Mouse (Mus musculus): Measurements from ENCODE around the gene Adarb1. TPM values are rescaled to one million over a fixed set of nuclear protein-coding genes. Genes with fewer than 3 reads are reported as not detected.

The Adarb1 gene
- polyA plus RNA-seq (2017; shearing (Covaris generic)) = under 1 TPM; 0.55 to 0.74 (median 0.63) TPM

DNA sequence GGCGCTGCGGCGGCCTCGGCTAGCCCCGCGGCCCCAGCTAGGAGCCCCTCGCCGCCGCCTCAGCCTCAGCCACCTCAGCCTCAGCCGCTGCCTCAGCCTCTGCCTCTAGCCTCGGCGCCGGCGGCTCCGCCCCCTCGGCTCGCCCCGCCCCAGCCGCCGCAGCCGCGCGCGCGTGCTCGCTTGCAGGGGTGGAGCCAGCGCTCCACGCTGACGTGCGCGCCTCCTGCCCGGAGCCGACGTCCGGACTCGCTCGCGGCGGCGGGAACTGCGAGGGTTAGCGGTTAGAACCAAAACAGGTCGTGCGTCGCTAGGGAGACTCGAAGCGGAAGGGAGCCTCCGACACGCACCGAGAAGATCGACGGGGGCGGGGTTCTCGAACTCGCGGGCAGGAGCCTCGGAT lies at the start of gene Adarb1:
Adarb1 (minus strand) TSS at position 133 of the 400 bp plus-strand sequence.
- peak; percentile 92 for ATAC-seq

DNA sequence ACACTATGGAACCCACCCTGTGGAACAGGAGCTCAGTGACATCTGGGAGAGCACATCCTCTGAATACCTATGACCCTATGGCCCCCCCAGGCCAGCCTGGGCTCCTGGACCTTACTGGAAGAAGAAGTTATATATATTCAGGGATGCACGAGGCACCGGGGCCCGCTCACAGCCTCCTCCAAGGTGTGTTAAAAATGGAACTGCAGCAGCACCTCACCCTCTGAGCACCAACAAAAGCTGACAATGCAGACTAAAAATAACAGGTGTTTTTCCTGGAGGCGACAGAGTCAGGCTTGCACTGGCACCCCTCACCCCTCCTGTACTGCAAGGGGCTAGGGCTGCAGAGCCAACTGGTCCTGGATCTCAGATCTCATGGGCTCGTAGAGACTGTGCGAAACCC lies 49.3 kb upstream of the Adarb1 start:
- ATAC-seq = no peak

DNA sequence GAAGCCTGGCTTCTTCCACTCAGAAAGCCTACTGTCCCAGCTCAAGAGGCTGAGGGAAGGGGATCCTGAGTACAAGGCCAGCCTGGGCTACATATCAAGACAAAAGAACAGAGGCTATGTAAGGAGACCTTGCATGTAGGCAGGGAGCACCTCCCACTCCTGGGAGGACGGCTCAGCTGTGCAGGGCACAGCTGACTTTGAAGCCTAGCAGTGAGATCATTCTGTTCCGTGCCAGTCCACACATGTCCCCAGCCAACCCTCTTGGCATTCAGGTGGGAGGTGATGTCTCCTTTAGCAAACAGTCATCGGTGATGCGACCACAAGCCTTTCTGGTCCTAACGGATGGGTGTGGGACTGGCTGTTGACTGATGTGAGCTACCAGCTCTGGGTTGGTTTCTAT lies 47.8 kb upstream of the Adarb1 start:
- no peak for ATAC-seq

DNA sequence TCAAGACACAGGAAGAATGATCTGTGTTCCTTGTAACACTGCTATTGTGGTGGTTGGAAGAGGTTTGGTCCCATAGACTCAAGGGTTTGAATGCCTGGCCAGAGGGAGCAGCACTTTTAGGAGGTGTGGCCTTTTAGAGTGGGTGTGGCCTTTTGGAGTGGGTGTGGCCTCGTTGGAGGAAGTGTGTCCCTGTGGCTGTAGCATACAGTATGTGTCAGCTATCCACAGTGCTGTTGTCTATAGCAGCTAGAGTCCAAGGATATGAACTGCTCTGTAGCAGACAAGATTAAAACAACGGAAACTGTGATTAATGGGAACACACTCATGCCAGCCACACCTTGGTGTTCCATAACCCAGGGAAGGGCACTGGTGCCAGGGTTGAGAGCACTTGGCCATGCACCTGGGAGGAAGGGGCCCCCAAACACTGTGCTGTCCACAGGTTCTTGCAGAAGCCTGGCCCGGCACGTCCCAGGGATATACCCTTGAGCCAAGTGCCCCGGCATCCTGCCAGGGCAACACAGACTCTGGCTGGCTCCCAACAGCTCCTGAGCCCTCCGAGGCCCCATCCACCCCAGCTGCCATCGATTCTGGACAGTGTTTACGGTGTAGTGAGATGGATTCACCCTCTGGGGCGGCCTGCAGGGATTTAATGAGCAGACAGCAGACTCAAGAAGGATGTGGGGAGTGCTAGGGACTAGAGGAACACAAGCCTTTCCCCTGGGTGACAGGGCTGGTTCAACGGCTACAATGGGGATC lies 46.3 kb upstream of the Adarb1 start:
- no peak for ATAC-seq

DNA sequence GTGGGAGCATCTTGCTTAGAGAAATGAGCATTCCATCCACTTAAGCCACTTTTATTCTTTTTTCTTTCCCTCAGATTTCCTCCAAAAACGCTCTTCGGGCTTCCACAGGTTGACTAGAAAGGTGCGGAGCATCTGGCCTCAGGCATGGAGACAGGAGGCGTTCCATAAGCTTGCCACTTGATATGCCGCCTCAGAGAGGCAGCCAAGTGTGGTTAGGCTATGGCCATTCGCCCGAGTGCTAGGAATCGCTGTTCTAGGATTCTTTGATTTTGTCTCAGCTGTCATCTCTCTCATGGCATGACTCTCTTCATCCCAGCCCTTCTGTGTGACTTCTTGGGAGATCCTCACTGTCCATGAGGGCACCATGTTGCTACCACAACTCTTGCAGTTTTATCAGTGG lies 43.1 kb upstream of the Adarb1 start:
- no peak for ATAC-seq

DNA sequence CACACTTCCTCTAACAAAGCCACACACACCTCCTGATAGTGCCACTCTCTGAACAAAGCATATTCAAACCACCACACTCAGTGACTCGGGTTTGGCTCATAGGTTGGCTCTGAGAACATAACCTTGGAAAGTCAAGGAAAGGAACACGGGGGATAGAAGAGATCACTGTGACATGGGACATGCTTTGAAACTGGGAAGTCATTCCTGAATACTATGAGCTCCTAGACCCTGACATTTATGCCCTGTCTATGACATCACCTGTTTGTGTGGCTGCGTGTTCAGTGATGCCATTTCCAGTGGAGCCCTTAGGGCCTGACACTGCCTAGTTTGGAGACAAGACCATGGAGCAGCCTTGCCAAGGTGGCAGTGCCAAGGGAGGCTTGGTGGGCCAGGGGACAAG lies 39.6 kb upstream of the Adarb1 start:
- ATAC-seq = no peak

DNA sequence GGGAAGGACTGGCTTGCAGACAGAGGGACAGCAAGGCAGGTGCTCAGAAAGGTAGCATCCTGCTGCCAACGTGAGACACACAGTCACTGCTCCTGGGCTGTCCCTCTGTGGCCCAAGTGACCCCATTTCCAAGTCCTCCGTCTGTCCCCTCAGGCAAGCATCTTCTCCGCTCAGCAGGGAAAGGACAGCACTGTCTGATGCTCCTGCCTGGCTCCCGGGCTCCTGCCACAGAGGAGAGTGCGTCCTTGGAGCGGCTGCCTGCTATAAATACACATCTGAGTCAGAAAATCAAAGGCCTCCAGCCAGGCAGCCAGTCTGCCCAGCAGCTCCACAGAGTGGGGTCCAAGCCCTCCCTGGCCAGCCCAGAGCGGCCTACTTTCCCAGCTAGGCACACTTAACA lies 38.4 kb upstream of the Adarb1 start:
- ATAC-seq = no peak

DNA sequence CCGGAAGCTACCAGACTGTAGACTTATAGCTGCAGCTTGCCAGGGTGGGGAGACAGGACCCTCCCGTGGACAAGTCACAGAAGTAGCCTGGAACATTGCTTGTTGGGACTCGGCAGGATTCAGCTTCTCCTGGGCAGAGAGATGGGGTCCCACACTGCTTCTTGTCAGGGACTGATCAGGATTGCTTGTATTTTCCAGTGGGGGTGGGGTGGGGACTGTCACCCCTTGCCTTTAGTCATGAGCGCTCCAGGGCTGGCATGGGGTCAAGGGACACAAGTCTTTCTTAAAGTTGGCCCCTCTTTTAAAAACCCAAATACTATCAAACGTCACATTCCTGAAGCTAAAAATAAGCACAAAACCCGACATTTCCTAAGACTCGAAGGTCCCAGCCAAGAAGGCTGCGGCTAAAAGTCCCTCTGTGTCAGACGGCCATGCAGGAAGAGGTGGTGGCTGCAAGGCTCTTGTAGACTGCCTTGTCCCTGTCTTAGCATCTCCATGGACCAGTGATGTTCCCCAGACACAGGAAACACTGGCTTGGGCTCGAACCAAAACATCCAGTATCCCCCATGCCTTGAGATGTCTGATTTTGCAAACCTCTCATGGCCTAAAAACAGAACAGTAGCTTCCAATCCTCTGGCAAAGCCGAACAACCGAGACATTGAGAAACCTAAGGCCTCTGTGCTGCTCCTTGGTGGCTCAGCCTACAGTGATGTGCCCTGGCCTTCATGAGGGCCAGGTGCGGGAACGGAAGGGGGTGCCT lies 37.4 kb upstream of the Adarb1 start:
- no peak for ATAC-seq

DNA sequence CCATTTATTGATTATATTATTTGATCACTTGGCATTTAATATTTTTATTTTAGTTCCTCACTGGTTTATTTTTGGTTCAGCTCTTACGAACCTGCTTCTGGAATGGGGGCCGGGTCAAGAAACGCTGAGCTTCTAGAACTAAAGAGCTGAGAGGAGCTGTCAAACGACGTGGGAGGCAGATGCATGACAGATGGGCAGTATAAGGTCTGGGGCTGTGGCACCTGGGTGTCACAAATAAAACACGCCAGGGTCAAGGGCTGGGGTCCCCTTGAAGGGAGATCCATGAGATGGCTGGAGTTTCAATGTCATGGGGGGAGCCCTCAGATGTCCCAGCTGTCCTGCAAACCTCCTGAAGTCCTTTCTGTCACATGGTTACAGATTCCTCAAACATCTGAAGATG lies 36.7 kb upstream of the Adarb1 start:
- ATAC-seq = no peak

DNA sequence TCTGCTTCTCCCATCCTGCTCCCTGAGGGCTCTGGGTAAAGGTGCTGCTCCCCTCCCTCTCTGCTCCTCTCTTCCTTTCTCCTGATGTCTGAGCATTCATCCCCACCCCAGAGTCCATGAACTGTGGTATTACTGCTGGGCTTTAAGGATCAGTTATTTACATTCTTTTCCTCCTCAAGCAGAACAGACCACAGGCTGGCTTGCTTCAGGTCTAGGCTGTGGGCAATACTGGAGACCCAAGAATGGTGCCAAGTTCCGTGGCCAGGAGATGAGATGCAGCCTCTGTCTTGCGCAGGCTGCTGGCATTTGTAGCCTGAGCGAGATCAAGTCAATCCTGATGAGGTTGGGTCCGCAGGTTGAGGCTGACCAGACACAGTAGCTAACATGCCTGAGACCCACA lies 33.8 kb upstream of the Adarb1 start:
- no peak for ATAC-seq

DNA sequence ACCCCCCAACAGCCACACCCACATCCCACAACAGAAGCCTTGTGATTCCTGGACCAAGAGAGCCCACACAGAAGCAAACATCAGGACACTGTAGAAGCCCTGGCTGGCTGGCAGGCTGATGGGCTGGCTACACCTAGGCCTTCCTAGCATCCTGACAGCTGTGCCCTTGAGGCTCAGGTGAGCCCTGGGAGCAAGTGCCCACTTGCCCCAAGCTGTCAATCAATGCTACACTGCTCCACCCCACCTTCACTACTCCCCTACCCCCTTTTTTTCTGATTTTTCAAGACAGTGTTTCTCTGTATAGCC lies 32.0 kb upstream of the Adarb1 start:
- no peak for ATAC-seq

DNA sequence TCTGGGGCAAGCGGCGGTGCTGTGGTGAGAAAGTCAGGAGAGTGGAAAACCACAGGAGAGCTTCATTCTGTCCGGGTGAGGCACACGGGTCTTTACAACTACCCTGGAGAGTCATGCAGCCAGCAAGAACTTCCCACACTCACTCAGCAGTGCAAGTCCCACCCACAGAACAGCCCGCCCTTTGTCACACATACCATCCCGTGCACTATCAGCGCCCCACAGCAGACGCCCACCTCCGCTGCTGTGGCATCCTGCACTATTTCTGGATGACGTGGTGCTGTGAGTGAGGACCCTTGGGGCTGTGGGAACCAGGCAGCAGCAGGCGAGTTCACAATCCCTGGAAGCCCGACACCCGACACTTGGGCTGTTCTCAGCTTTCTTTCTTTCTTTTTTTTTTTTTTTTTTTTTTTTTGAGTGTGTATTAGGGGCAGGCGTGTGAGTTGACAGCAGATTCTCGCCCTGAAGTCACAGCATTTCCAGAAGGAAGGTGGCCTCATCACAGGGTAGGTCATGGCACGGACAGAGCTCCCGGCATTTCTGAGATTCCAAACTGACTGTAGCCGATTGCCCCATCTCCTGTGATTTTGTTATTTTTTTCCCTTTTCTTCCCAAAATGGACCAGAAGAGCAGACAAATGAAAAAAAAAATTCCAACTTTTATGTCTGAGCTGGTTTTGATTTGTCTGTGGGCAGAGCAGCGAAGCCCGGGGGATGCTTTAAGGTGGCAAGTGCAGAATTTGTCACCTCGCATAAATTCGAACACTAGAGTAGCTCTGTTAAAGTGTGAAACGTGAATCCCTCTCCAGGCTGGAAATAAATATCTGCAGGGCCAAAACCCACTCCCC lies 31.5 kb upstream of the Adarb1 start:
- no peak for ATAC-seq

DNA sequence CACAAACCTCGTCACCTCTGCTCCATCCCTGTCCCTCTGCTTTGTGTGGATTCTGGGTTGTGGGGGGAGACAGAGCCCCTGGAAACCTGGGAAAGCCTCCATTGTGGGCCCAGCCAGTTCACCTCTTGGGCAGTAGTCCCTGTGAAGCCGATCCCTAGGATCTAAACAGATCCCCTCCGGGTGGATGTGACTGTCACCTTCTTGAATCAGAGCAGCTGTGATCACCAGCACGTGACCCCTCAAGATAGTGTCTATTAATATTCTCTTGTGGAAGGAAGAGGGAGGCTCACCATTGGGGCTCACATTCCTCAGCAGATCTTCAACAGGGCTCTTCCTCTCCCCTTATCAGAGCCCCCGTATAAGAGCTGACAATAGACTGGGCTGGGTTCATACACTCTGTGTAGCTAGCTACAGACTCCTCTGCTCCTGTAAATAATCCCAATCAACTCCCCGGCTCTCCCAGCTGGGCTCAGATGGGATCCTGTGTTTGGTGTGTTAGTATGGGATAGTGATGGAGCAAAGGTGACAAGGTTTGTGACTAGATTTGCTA lies 30.7 kb upstream of the Adarb1 start:
- no peak for ATAC-seq

DNA sequence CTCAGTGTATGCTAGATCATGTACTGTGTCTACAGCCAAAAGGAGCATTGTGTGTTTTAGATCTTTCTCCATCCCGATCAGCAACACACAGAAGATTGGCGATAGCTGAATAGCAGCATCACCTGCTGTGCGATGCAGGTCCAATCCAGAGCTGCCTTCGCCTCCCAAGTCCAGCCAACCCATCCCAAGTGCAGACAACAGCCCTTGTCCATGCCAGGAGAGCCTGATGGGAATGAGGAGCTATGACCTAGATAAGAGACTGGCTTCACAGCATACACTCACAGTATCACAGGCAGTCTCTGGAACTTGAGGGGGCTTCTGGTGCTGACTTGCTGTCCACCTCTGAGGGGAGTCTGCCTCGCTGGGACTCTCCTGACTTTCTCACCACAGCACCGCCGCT lies 30.1 kb upstream of the Adarb1 start:
- no peak for ATAC-seq

DNA sequence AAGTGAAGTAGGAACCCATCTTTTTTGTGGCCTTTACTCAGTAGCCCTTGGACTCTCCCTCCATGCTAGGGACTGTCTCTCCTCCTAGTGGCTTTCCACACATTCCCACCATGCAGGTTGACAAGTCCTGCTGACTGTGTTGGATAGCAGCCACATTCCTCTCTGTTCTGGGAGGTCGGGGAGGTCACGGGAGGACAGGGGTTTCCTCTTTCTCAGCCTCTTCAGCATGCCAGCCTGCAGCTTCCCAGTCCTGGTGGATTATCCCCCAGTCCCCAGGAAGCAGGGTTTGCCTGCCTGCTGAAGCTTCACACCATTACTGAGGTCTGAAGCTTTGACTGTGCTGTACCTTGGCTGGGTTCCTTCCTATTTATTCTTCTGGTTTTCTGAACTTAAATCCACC lies 29.7 kb upstream of the Adarb1 start:
- no peak for ATAC-seq

DNA sequence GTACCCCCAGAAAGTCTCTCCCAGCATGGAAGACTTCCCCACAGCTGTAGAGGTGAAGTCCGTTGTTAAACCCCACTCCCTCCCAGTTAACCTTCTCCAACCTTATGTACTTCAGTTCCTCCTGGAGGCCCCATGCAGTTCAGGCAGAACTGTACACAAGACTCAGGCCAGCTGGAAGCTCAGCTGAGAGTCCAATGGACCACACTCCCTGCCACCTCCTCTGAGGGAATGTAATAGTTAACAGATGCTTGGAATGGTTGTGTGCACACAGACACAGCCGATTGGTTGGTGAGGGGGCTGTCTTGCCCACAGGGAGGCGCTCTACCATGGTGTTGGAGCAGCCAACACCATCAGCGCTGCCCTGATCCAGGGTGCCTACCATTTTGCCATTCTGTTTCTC lies 24.2 kb upstream of the Adarb1 start:
- ATAC-seq = no peak

DNA sequence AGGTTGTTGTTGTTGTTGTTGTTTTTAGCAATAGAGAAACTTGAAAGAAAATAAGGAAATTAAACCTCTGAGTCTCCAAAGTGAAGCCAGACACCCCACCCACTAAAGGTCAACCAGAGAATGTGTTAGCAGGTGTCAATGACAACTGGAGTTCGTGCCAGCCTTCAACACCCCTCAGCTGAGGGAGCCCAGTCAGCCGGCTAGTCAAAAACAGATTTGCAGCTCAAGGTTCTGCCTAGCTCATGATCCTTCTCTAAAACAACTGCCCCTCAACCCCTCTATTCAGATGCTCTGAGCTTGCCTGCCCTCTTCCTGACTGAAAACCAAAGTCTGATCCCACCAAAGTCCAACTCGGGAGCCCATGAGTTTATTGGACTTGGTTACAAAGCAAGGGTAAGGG lies 23.7 kb upstream of the Adarb1 start:
- ATAC-seq = no peak

DNA sequence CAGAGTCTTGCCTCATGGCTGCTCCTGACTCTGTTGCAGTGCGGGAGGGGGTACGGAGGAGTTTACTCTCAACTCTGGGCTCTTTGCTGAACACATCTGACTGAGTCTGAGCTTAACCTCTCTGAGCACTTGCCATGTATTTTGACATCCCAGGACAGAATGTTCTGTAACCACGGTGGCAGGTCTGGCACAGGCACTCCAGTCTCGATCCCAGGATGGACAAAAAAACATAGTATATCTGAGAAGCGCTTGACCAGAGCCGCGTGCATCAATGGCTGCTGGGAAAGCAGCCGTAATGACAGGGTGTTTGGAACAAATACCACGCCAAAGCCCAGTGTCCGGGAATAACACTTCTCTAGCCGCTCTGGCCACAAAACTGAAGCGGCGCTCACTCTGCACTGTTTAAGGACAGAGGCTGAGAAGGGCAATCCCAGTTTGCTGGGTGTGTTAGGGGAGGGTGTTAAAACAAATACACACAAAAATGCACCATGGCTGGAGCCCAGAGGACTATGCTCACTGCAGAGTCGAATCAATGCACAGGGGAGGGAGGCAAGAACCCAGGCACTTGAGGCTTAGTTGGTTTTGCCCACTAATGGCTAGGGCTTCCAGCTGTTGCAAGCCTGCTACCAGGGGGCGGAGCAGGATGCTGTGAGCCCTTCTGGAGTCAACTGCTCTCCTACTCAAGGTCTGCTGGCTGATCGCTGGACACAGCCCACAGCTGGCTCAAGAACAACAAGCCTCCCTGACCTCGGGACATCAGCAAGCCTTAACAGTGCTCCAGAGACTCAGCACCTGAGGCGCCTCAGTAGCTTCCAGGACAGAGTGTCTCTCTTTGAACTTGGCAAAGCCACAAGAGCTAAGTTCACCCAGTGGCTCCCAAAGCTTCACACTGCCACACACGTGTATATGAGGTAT lies 23.0 kb upstream of the Adarb1 start:
- no peak for ATAC-seq

DNA sequence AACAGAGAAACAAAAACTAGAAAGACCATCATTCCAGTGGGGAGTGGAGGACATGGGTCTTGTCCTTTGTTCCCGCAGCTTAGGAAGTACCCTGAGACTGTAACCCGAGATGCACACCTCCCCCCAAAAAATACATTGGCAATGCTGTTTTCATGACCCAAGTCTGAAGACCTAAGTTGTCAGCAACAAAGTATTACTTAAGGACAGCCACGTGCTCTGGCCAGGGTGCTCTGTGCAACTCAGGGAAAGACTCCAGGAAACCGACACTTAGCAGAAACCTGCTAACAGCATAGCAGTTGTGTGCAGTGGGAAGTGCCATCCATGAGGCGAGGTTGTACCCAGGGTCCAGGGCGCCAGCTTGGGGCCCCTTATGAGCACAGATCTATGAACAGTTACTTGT lies 22.2 kb upstream of the Adarb1 start:
- no peak for ATAC-seq

DNA sequence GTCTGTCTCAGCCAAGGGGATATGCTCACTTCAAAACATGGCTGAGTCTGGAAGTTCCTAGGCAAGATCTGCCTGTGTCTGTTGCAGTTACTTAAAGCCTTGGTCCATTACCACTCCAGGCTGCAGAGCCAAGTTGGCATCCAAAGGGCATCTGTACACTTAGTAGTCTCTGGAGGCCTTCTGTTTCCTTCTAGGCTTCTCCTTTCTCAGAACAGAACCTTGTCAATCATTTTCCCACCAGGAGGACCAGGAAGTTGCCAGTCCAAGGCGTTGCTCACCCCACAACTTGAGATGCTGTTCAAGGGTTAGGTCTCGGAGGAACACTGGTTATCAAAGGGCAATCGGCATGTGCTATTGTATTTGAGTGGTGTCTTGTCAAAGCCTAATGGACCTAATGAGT lies 21.0 kb upstream of the Adarb1 start:
- ATAC-seq = no peak

DNA sequence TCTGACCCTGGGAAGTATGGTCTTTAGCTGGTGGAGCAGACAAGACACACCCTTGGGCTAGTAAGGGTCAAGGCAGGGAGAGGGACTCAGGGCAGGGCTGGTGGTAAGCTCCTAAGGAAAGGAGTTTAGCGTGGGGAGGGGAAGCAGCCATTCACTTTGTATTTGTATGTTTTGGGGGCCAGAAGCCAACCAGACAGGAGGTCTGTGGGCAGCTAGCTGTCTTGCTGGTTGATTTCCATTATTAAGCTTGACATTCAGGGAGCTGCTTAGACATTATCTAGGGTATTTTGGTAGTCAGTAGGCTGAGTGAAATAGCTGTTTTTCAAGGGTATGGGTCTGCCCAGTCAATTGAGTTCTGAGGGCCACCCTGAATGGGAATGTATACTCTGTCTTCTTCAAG lies 20.0 kb upstream of the Adarb1 start:
- no peak for ATAC-seq

DNA sequence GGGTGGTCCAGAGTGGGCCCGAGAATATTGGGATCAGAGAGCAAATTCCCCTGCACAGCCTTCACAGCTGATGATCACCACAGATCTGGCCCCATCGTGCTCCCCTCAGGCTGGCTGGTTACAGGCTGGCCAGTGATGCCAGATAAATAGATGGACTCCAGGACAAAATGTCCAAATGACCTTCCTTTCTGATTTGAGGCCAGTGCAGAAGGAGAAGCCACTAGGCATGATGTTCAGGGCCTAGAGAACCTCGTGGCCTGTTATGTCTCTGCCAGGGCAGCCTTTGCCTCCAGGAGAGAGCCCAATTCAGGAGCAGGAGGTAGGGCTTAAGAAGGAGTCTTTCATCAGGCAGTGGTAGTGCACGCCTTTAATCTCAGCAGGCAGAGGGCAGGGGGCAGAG lies 17.3 kb upstream of the Adarb1 start:
- no peak for ATAC-seq

All from inflammation-experienced regulatory T-cells, adult 6 months (primary cell).